Mouse (Mus musculus) stomach, postnatal 0 days (tissue): ENCODE results near the gene Prss35.

Experiments
- CTCF ChIP-seq: IDR thresholded peaks from 2 replicates; pipeline ENCODE4 v1.5.1; 2016; ENCODE audit warnings: antibody characterized with exemption, low read depth, mild to moderate bottlenecking, moderate library complexity
- EP300 ChIP-seq: optimal IDR thresholded peaks from 2 replicates; pipeline ENCODE3; 2016; ENCODE audit warnings: antibody characterized with exemption

- no peak for TF ChIP-seq CTCF
- no peak for TF ChIP-seq EP300
Measured at GRCm38 (mm10) chr9:86762477-86763376, 19.3 kb downstream of the Prss35 start.
